Mouse (Mus musculus): ENCODE results near the gene Slc9a9.

DNA sequence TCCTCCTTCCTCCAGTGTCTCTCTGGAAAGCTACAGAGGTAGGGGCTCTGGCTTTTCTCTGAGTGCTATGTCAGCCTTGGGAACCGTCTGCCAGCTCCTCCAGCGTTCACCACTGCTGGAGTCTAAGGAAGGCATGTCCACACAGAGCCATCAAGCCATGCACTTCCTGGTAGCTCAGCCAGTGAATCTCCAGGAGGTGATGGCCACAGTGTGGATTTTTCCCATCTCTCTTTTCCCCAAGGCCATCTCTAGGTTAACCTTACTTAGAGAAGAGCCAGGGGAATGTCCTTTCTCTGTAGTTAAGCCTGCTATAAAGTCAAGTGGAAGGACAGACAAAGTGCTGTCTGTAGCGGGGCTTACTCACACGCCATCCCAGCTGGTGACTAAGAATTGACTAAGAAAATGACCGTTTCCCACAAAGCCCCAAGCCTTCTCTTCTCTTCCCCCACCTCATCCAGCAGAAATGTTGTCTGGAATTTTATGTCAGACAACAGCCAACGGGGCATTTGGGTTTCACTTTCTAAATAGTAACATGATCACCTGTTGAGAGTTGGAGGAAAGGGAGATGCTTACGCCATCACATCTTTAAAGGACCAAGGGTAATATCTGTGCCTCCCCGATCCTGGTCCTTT is 523.3 kb downstream of the Slc9a9 start:
- TF ChIP-seq POLR2A (IDR thresholded peaks at IDR 0.05; ENCODE audit: borderline replicate concordance, extremely low read depth, low read depth, low read length) (no peak), CTCF (IDR thresholded peaks at IDR 0.05; ENCODE audit: insufficient read depth, low read length) (no peak)
